Mouse (Mus musculus) central nervous system, embryonic 11.5 days (tissue): Measurements from ENCODE around the gene St6gal1. TPM values are rescaled to one million over a fixed set of nuclear protein-coding genes. Genes with fewer than 3 reads are reported as not detected.

Source experiments
- polyA plus RNA-seq: library from polyadenylated mRNA; depleted of rRNA; stranded (reverse); fragments of >200 nt; gene quantifications from 2 replicates; pipeline ENCODE4 v1.2.3, GENCODE M21; 2012; rRNA removed

St6gal1 gene
- polyA plus RNA-seq, result 15.9 and 23.9 TPM in 2 replicates

GRCm38 (mm10) chr16:23224671-23225068 lies at the start of gene St6gal1:
St6gal1 (plus strand) TSS chr16:23224740.

Other genes with a start within 250 kb of the St6gal1 start
- 0.12 and 0.17 TPM in 2 replicates for gene Kng2, start 195.3 kb upstream of the St6gal1 start, polyA plus RNA-seq
- 2.2 and 4.1 TPM in 2 replicates for gene Kng1, start 166.9 kb upstream of the St6gal1 start, polyA plus RNA-seq
- 401 and 619 TPM in 2 replicates for gene Eif4a2, start 117.3 kb upstream of the St6gal1 start, polyA plus RNA-seq
- 19.5 and 22.9 TPM in 2 replicates for gene Rfc4, start 97.0 kb upstream of the St6gal1 start, polyA plus RNA-seq
- gene Adipoq, start 78.2 kb upstream of the St6gal1 start, polyA plus RNA-seq, result 0.15 and 0.34 TPM in 2 replicates
- gene Rtp1, start 204.4 kb downstream of the St6gal1 start, polyA plus RNA-seq, result 0.01 and 0.07 TPM in 2 replicates